Mouse (Mus musculus): ENCODE measurements around the gene Ykt6. TPM values are rescaled to one million over a fixed set of nuclear protein-coding genes. Genes with fewer than 3 reads are reported as not detected.
"Not testable (repeated sequence)": the region's sequence is repeated elsewhere in the genome, so short reads cannot be mapped to it uniquely, and the experiment has no call there.

Gene Ykt6
- total RNA-seq (2021) = 10 to 100 TPM; 36.2 to 38.8 TPM
- long read RNA-seq, experiment 1, partial matches to known transcripts = 0 of 10 reads
- long read RNA-seq, experiment 1, other reads (novel, unspliced or antisense) = 6 of 10 reads
- long read RNA-seq, experiment 2, transcript Ykt6-201 (7 exons, 2,541 nt) = major isoform, 5 of 15 reads
- long read RNA-seq, experiment 2, partial matches to known transcripts = 0 of 15 reads
- long read RNA-seq, experiment 2, other reads (novel, unspliced or antisense) = 10 of 15 reads

DNA sequence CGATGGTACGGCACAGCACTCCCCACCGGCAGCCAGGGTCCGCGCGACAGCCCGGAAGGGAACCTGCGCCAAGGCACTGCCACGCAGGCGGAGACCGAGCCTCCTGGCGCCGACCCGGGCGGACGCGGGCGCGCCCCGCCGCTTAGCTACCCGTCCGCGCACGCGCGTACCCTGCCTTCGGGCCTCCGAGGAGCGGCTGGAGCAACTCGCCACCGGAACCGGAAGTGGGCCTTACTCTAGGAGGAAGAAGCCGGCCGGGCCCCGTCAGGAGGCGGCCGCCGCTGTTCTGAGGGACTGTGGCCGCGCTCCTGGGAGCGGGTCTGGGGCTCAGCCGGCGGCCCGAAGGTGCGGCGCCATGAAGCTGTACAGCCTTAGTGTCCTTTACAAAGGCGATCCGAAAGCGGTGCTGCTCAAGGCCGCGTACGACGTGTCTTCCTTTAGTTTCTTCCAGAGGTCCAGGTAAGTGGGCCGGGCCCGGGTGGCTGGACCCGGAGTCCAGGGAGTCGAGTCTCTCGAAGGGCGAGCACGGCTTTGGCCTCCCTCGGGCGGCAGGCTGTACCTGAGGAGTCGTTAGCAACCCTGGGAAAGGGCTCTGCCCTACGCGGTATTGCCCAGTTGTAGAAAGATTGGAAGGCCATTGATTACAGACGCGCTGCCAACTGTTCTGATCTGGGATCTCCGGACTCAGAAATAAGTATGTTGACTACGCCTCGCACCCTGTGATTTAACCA is at the start of gene Ykt6:
Gene Ykt6, plus strand, starts transcription at position 148 of the 731 bp plus-strand sequence.
- DNase-seq = peak; percentile 99
- intact Hi-C loops (cut with DNase I; ENCODE audit: low total_unique reads) = no loop called here

DNA sequence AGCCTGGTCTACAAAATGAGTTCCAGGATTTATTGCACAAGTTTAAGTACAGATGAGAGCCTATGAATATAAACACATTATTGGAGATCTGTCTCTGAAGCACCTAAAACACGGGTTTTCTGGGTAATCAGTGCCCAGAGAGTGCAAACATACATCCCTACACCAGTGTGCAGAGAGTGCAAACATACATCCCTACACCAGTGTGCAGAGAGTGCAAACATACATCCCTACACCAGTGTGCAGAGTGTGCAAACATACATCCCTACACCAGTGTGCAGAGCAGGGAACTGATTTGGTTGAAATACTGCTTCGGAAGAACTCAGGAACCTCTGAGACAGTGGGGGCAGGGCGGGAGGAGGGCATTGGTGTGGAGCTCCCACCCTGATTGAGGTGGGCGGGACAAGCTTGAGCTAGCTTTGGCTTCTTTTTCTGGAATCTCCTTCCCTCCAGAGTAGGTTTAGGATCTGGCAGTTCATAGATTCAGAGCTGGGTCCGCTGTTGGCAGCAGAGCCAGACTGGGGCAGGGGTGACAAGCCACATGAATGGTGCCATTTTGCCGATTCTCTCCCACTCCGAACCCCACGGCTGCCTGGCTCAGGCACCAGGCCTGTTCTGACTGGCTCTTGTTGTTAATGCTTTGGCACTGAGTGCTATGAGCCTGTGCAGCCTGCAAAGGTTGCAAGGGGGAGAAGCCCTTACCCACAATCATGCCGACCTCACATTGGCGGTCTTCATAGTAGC is 49.5 kb upstream of the Ykt6 start:
- no peak for DNase-seq
- intact Hi-C loops (cut with DNase I; ENCODE audit: low total_unique reads) = no loop called here

DNA sequence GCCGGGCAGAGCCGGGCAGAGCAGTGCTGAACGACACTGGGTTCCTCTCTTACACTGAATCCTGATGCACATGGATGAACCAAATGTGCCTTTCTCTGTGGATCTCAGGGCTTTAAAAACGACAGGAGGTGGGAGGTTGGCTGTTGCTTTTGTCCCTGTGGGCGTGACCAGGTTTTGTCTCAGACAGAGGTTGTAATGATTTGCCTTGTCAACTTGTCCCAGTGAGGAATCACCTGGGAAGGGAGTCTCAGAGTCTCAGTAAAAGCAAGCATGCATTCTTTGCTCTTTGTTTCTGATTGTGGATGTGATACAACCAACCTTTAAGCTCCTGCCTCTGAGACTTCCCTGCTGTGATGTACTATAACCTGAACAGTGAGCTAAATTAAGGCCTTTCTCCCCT is 48.4 kb upstream of the Ykt6 start:
- intact Hi-C loops (cut with DNase I; ENCODE audit: low total_unique reads) = no loop called here
- no peak for DNase-seq

DNA sequence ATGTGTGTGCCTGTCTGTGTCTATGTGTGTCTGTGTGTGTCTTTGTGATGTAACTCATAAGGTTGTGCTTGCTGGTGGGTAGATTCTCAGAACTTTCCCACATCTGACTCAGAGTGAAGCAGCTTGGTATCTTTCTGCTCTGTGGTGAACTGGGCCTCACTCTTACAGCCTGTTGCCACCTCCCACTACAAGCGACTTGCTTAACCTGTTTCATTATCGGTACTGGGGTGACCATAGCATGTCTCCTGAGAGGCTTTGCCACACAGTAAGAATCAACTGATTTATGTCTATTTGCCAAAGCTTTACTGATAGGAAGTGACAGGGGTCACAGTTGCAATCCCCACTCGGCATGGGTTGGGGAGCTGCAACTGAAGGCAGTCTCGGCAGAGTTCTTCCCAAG is 46.9 kb upstream of the Ykt6 start:
- no peak for DNase-seq
- intact Hi-C loops (cut with DNase I; ENCODE audit: low total_unique reads) = no loop called here

DNA sequence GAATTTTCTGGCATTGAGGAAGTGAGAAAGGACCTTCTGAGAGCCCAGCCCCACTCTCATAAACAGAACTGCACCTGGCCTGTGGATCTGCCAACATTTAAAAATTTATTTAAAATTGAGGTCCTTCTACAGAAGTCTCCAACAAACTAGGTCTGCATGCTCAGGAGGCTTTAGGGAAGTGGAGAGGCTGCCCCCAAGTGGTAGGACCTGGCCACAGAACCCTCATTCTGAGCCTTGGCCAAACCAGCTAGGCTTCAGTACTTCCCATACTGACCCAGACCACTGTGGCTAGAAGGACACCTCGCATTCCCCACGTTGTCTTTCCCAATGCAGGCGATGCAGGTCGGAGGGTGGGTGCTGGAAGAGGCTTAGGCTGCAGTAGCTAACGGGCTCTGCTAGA is 42.9 kb upstream of the Ykt6 start:
- peak; percentile 61 for DNase-seq

DNA sequence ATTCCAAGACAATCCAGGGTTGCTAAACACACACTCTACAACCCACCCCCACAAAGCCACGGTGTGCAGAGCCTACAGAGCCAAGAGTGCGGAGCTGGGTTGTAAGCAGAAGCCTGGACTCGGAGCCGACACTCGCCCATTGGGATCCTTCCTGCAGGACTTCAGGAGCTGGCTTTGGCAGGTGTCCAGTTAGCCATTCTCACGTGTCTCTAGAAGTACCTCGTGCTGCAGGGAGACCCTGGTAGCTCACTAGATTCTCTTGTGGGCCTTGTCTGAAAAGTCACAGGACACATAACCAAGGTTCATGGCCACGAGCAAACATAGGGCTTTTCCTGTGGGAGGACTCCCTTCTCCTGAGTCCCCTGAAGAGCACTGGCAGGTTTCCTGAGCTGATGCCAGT is 42.2 kb upstream of the Ykt6 start:
- intact Hi-C loops (cut with DNase I; ENCODE audit: low total_unique reads) = no loop called here
- no peak for DNase-seq

More for the DNA sequence above, 42.9 kb upstream of the Ykt6 start:
- intact Hi-C loops (cut with DNase I; ENCODE audit: low total_unique reads) = no loop called here

DNA sequence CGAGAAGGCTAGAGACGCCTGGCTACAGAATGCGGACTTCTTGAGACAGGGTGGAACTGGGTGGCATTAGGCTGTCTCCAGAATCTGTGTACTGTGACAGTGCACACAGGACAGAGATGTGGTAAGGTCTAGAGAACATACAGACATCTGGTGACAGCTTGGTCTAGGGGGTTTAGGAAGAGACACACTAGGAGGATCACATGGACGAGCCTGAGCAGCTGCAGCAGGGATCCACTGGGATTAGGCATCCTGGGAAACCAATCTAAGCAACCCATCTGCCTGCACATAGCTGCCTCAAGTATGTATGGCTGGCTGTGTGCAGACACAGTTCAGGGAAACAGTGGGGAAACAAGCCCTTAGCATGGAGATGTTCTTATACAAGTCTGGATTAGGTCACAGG is 41.6 kb upstream of the Ykt6 start:
- DNase-seq = no peak
- intact Hi-C loops (cut with DNase I; ENCODE audit: low total_unique reads) = no loop called here

DNA sequence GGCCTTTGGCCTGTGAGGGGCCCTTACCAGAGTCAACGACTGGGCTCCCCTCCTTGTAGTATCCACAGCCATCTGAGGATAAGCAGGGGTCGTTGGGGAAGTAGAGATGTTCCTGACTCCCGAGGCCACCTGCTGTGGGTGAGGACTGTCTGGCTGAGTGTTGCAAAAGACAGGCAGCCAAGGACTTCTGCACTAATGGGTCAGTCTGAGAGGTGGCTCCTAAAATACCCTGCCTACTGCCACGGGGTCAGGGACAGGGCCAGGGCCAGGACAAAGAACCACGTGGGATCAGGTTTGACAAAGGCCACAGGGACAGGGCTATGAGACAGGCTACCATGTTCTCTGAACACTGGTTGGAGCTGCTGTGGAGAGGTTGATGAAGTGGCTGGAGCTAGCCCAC is 40.6 kb upstream of the Ykt6 start:
- intact Hi-C loops (cut with DNase I; ENCODE audit: low total_unique reads) = no loop called here

DNA sequence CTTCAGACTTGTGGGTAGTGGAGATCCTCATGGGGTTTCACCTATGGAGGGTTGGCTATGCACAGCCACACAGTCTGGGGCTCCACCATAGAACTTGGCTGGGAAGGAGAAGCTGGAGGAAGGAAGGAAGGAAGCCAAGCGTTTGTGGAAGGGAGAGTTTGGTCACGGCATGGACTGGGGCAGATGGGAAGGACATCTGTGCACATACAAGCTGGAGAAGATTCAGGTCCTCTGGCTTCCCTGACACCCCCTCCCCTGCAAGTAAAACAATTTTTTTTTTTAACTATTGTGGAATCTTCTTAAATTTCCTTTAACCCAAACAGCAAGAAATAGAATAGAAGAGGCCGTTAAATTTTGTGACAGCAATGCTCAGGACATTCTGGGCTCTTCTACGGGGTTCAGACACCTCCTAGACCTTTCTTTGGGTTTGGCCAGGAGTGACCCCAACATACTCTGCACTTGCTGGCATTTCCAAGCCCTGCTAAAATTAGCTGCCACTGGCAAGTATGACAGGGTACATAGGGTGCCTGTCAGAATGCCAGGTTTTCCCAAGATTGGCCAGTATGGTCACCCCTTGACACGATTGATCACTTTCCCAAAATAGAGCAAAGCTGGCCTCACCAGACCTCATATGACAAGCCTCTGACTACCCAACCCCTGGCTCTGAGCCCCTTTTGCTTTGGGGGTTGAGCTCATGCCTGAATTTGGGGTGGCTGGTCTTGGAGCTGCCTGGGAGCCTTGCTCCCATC is 39.9 kb upstream of the Ykt6 start:
- intact Hi-C loops (cut with DNase I; ENCODE audit: low total_unique reads) = no loop called here
- no peak for DNase-seq

More for the DNA sequence above, 40.6 kb upstream of the Ykt6 start:
- no peak for DNase-seq

DNA sequence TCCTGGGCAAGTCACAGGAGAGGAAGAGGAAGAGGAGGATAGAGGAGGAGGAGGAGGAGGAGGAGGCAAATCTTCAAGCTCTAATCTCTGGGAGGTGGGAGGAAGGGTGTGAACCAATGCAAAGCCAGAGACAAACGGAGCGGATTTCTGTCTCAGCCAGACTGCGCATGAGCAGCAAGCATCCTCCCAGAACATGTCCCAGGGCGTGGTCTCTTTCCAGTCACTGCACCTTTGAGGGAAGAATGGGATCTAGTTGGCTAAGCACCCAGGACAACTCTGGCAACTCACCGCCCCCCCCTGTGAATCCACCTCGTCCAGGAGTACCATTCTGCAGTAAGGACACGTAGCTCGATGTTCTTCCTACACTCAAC is 39.3 kb upstream of the Ykt6 start:
- intact Hi-C loops (cut with DNase I; ENCODE audit: low total_unique reads) = no loop called here
- DNase-seq = no peak

DNA sequence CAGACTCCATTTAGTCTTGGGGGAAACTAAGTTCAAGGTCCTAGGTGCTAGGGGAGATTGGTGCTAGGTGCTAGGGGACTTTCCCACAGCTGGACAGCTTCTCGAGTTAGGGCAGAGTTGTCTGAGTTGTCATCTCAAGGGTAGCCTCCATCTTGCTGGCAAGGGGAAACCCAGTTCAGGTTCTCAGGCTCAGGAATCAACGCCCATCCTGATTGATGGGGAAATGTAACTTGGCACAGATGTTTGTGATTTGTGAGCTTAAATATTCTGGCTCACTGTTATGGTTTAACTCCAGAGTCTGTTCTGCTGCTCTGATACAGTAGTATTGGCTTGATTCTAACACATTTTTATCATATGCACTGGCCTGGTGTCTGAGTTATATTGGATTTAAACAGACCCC is 37.4 kb upstream of the Ykt6 start:
- DNase-seq = no peak
- intact Hi-C loops (cut with DNase I; ENCODE audit: low total_unique reads) = no loop called here

DNA sequence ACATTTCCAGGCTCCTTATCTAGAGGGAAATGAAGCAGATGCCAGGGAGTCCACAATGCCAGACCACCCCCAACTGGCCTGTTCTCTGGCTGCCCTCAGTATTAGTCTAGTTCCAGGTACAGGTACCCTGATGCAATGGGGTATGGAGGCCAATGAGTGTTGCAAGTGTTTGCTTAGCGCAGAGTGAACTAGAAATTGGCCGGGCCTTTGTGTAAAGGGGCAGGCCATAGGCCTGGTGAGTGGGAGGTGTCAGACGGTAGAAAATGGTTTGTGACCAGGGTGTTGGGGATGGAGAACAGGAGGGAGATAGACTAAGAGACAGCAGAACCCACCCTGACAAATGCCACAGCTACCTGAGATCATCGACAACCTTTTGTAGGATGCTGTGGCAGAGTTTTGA is 35.9 kb upstream of the Ykt6 start:
- intact Hi-C loops (cut with DNase I; ENCODE audit: low total_unique reads) = no loop called here
- DNase-seq = no peak

DNA sequence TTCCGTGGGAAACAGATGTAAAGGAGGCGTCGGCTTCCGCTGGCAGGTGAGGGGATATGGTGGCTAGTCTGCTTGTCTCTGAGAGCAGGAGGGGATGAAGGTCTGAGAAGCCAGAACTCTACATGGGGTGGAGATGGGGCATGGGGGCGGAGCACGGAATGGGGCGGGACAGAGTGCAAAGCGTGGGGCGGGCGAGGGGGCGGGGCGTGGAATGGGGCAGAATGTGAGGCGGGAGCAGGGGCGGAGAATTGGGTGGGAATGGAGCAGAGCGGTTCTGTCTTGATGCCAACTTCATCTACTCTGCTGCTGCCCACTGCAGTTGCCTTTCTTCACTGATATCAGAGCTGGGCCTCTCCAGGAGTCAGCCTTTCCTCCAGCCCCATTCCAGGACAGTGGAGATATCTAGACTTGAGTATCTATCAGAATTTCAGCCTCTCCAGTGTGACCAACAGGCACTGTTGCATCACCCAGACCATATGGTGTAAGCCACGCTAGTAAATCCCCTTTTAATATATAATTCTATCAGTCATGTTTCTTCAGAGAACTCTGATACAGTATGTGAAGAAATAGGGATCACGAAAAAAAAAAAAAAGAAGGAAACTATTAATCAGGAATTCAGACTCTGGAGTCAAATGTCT is 35.1 kb upstream of the Ykt6 start:
- no peak for DNase-seq
- intact Hi-C loops (cut with DNase I; ENCODE audit: low total_unique reads) = no loop called here

DNA sequence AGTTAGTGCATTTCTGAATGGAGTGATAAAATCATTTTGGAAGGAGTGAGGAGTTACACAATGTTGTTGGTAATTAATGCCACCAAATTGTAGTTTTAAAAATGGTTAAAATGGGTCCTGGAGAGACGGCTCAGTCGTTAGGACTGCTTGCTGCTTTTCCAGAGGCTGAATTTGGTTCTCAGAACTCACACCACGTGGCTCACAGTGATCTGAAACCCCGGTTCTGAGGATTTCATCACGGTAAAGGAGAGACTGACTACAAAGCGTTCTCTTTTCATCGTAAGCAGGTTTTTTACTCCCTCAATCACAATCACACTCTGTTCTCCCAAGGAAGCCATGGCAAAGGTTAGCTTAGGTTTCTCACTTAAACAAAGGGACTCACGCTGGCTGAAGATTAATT is 30.8 kb upstream of the Ykt6 start:
- intact Hi-C loops (cut with DNase I; ENCODE audit: low total_unique reads) = no loop called here
- no peak for DNase-seq

DNA sequence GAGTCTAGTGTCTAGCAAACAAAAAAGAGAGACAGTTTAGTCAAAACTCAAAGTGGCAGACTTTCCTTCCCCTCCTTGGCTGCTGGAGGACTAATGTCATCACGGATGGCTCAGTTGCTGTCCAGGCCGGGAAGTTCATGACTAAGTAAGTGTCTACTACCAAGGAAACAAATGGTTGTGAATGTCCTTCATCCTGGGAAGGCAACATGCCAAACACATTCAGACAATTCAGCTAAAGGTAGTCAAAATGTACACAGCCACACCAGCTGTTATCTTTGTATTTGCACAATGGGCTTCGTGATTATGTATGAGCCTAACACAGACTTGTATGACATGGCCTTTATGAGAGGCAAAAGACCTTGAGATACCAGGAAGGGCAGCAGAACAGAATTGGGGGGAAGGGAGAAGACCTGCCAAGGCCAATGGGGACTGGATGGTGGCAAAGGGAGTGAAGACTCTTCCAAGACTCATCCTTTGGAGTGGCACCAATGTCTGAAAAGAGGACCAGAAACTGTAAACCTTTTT is 28.7 kb upstream of the Ykt6 start:
- no peak for DNase-seq
- intact Hi-C loops (cut with DNase I; ENCODE audit: low total_unique reads) = no loop called here

DNA sequence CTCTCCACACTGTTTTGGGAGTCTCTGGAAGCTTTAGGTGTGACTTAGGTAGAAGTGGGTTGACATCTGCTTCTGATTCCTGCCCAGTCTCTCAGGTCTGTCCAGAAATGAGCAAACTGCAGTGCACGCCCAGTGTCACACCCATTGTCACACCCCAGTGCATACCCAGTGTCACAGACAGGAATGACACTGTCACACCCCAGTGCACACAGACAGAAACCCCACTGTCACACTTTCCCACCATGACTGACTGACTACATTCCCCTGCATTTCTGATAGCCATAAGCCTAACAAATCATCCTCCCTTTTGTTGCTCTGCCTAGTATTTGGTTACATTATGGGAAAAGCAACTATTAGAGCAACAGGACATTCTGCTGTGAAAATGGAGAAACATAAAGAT is 24.9 kb upstream of the Ykt6 start:
- no peak for DNase-seq
- intact Hi-C loops (cut with DNase I; ENCODE audit: low total_unique reads) = no loop called here

DNA sequence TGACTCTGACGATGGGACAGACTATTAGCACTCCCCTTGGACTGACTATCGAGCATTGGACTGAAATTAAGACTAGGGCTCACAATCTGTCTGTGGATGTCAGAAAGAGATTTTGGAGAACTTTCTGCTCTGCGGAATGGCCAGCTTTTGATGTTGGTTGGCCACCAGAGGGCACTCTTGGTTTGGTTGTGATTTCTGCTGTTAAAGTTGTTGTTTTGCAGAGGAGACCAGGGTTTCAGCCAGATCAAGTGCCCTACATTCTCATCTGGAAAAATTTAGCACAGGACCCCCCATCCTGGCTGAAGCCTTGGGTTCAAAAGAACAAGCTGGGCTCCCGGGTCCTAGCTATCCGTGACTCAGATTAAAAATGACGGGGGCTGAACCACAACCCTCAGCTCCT is 23.5 kb upstream of the Ykt6 start:
- DNase-seq; intact Hi-C loops (cut with DNase I; ENCODE audit: low total_unique reads): not testable (repeated sequence)

DNA sequence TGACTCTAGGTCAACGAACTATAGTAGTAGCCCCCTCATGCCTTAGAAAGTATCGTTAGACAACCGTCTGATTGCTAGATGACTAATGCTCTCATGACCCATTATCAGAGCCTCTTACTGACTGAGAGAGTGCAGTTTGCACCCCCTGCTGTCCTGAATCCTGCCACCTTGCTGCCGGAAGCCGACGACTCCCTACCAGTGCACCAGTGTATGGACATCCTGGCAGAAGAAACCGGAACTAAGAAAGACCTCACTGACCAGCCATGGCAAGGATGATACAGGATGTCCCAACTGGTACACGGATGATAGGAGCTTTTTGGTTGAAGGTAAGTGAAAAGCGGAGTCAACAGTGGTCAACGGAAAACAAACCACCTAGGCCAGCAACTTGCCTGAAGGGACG is 21.0 kb upstream of the Ykt6 start:
- intact Hi-C loops (cut with DNase I; ENCODE audit: low total_unique reads); DNase-seq: not testable (repeated sequence)

DNA sequence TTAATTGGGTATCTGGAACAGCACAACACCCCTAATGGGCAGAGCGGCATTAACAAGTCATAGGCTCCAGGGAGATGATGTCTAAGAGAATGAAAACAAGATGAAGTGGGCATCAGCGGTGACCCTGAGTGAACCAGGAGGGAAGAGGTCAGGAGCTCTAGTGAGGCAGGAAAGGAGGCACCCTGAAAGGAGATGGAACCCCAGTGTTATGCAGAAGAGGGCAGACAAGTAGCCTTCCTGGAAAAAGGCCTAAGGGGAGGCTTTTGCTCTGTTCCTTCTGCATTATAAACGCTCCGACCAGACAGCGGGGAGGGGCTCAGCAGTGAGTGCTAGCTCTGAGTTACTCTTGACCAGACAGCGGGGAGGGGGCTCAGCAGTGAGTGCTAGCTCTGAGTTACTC is 12.5 kb upstream of the Ykt6 start:
- intact Hi-C loops (cut with DNase I; ENCODE audit: low total_unique reads) = no loop called here
- no peak for DNase-seq

All from gastrocnemius, postnatal 14 days (tissue).